Mouse (Mus musculus) spleen, postnatal 14 days (tissue): Measurements from ENCODE around the gene Frmd4b.

Experiments used
- DNase-seq, 2 experiments: peaks; one replicate each; pipeline ENCODE4 v3.0.0; 2021 to 2022; ENCODE audit warnings: low spot score in 2 of 2

The Frmd4b gene

DNA sequence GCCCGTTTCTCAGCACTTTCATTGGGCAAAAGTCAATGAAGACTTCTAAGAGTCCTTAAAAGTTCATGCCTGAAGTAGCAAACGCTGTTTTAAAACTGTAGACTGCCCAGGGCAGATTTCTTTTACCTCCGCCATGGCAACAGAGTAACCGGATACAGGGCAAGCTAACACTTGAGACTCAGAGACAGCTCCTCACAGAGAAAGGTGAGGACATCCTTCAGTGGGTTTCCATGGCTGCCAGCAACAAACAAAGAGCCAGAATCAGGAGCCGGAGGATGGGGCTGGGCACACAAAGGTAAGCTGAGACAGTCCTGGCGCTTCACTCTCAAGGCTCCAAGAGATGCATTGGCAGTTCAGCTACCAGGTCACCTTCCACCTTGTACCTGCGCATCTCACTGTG is 260.7 kb downstream of the Frmd4b start:
- no peak for DNase-seq

DNA sequence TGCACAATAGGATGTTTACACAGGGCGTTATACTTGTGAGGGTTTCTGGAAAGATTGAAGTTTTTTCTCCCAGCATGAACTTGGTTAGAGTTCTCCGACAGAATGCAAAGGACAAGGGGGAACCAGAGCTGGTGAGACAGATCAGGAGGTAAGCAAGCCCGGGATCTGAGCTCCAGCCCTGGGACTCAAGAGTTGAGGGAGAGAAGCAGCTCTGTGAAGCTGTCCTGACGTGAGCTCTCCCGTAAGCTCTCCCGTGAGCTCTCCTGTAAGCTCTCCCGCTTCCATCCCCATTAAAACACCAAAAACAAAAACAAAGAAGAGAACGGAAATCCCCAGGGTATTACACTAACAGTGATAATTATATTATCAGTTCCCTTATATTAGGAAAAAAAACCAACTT is 262.2 kb downstream of the Frmd4b start:
- no peak for DNase-seq

DNA sequence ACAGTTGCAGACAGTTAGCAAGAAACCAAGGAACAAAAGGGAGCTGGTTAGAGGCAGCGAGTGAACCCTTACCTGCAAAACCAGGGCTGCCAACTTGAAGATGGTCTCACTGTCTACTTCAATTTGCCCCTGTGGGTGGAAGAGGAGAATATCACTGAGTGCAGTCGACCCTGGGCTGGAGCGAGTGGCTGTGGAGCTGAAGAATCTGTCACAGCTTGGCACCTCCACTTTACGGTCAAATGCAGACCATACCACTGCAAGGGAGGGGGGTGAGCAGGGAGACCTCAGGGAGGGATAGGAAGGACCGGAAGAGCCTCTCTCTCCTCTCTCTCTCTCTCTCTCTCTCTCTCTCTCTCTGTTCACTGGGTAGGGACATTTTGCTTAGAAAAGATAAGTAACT is 263.4 kb downstream of the Frmd4b start:
- DNase-seq, result no peak

DNA sequence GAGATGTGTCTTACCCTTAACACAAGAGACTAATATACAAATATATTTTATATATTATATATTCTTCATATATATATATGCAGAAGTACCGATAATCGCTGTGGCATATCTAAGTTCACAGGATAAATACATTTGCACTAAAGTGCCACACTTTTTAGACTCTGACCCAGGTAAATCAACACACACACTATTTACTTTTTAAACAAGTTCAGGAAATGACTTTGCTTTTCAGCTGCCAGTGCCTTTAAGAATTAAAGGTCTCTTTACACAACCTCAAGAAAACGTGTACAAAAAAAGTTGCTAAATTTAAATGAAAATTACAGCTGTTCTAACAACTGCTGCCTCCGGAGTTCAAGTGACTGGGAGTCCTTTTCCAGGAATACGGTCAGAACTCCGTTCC is 264.0 kb downstream of the Frmd4b start:
- no peak for DNase-seq

DNA sequence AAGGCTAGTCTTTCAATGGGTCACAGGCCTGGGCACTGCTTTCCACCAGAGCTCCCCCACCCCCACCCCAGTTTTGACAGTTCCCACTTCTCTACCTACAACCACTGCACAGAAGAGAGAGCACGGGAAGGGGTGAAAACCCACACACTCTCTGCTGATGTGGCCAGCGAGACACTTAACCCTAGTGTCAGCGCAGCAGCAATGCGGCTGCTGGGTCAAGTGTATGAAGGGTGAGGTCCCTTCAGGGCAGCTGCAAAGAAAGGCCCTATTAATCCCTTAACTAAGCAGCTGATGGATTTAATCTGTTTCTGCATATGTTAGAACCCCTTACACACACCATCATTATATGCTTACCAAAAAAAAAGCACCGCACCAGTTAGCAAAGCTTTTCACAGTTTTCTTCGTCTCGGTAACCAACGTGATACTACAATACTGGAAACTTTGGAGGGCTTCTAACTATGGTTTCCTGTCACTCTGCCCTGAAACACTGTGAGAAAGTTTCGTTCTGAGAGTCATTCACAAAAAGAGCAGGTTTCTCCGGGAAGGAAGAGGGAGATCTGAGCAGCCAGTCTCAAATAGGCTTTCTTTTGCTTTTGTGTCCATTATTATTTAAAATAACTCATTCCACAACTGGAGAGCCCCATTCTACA is 264.7 kb downstream of the Frmd4b start:
- no peak for DNase-seq

DNA sequence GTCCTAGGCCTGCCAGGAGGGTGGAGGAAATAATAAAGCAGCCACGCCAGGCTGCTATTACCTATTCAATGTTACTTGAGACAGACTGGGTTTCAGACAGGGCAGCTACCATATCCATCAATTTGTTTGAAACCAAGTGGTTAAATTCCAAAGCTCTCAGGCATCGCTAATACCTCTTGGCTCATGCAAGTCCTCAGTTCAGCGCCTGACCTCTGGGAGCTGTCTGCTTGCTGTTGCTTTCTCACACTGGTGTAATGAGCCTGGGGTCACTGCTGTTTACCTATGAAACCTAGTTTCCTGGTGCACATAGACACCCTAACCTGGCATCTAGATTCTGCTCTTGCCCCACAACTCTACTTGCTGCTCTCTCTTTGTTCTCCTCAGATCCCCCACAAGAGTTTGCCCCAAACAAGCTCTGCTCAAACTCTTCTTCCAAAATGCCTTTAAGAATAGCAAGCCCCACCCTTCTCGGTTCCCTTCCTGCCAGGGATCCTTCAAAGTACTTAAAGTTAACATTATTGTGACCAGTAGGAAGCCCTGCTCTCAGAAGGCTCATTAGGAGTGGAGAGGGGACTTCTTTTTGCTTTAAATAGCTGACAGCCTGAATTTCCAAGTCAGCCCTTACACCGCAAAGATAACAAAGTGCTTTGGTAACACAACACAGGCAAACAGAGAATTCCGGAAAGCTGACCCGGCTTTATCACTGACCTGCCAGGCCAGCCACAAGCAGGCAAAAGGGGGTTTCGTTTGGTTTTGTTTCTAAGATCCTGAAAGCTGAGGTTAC is 267.8 kb downstream of the Frmd4b start:
- no peak for DNase-seq

DNA sequence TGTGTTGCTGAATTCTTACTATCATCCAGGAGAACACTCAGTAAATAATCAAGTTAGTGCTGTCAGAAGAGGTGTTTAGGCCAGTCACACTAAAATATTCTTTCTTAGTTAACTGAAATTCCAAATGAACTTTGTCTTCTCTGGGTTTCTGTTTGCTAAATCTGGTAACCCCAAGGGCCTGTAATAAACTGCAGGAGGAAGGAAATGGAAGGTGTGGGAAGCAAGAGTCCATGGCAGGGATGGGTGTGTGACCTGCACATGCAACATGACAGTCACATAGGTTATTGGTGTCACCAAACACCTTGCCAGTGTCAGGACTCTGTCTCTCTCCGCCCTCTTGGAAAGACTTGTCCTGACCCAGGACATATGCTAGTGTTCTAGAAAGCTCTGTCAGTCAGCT is 270.4 kb downstream of the Frmd4b start:
- DNase-seq, result no peak

DNA sequence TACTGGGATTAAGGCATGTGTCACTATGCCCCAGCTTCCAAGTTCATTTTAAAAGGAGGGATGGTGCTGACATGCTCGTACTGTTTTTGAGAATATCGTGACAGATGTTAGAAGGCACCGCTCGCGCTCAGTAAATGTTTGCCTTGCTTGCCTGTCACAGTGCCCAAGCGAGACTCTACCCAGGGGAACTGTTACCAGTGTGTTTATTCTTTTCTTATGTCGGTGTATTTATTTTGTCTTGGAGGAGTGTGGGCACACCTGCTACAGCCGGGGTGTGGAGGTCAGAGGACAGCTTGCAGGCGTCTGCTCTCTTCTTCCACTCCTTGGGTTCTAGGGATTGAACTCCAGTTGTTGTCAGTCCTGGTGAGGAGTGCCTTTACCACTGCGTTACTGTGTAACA is 270.8 kb downstream of the Frmd4b start:
- no peak for DNase-seq

DNA sequence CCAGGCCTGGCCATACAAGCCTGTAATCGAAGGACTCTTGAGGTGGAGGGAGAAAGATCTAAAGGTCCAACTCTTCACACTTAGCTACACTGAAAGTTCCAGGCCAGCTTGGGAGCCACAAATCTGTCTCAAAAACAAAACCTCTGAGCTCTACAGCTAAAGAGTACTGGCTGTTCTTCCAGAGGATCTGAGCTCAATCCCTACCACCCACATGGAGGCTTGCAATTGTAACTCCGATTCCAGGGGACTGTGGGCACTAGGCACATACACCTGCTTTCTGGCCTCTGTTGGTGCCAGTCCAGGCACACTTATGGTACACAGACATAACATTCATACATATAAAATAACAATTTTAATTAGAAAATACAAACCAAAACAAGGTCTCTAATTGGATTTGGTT is 271.4 kb downstream of the Frmd4b start:
- no peak for DNase-seq

DNA sequence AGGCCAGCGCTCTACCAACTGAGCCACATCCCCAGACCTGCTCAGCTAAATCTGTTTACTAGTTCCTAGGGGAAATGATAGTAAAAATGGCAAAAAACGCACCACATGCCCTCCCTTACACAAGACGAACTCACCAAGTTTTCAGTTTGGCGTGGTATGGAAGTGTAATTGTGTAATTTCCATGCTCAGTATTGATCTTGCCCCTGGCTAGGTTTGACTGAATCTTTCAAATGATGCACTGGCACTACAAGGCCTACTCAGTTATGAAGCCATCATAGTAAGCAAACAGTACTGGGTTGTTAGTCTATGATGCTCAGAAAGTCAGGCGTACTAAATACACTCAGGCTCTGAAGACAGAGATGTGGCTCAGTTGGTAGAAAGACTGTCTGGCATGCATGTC is 275.2 kb downstream of the Frmd4b start:
- DNase-seq, result no peak

DNA sequence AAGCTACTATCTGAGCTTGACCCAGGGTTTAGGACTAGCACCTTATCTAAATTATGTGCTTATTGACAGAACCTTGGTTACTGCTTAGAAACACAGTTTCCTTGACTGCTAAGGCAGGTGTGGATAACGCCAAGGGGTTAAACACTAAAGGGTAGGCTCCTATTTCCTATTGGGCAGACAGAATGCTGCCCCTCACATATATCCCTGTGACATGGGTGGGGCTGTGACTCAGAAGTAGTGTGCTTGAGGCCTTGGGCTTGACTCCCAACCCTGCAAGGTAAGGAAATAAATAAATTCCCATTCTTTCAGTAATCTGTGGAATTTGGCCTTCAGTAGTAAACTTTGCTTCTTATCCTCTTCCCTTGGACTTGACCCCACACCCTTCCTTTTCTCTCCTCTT is 275.7 kb downstream of the Frmd4b start:
- no peak for DNase-seq

DNA sequence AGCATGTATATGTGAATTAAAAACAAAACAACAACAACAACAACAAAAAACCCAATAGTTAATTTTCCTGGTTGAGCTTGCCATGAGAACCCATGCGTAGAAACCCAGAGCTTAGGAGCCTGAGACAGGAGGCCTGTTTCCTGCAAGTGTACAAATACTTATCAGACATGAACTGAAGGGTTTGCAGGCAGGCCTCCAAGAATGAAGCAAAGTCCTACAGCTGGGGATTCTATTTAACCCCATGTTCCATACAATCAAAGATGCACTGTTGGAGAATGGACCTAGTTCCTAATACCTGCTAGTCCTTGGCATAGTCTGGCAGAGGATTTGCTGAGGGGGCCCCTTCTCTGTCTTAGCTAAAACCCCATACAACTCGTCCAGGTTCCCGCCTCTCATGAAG is 276.2 kb downstream of the Frmd4b start:
- no peak for DNase-seq

DNA sequence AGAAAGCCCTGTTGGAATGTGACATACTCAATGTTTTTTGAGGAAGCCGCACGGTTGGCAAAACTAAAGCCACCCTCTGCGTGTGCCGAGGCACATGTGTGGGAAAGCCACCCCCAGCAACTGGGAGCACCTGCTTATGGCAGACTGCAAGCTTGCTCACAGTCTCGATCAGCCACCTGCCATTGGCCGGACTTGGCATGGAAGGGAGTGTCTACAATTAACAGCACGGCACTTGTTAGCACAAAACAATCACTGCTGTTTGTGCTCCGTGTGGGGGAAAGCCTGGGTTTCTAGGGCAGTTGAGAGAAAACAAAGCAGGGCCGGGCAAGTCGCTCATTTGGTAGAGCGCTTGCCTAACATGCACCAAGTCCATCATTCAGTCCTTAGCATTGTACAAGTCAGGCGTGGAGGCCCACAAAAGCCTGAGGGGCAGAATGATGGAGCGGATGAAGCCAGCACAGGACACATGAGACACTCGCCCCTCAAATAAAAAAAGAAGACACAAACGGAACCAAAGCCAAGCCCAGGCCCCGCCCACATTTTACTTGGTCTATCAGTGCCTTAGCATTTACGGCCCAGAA is 277.0 kb downstream of the Frmd4b start:
- no peak for DNase-seq

DNA sequence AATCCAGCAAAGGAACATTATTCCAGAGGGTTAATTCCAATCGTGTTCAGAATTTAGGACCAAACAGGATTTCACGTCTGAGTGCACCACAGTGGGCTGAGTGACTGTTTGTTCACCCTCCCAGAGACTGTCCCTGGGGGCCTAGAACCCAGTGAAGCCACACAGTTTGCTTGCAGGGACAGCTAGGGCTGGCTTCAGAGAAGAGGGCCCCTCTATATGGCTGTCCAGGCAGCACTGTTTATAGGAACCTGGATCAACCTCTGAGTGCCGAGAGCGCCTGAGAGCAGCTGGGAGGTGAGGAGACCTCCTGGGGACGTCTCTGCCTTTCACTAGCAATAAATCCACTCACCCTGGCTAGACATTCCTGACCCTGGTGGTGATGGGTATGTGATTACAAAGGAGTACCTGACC is 278.1 kb downstream of the Frmd4b start:
- no peak for DNase-seq

DNA sequence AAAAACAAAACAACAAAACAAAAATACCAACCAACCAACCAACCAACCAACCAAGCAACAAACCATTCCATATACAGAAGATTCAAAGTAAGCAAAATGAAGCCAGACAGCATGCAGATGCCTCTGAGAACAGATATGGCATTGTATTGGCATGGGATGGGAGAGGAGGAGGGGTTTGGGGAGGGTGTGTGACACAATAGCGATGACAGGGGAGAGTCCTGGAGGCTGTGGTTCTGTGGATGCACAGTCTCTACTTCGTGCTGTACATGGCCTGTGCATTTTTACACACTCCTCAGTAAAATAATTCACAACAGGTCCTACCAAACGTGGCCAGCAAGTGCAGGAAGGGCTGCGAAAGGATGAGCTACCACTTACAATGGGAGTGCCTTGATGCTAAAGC is 278.5 kb downstream of the Frmd4b start:
- no peak for DNase-seq

DNA sequence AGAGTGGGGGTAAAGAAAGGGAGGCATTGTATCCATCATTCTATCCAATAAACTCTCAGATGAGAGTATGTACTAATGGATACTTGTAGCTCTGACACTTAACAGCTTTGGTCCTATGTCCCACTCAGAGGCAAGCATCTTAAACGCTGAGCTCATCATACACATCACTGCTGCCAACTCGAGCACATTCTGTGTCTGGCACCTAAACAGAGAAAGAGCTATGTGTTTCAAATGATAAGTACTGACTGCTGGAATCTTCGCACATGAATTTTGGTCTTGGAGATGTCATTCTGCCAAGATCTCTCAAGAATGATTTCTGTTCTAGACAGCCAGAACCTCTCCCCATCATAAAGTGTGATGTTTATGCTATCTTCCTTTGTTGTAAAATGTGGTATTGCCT is 284.0 kb downstream of the Frmd4b start:
- no peak for DNase-seq

DNA sequence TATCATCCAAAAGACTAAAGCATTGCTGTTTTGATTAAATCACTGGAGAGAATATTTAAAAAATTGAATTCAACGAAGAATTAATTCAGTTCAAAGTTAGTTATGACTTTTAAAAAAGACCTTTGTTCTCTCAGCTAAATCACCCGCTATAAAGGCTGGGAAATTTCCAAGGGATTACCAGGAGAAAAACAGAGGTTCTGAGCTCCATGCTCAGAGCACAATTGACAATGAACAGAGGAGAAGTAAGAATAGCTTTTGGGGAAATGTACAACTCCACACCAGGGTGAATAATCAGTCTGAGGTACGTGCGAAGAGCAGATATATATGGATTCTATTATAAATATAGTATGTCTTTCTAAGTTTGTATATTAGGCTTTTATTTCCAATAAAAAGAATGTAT is 293.4 kb downstream of the Frmd4b start:
- DNase-seq, result no peak

DNA sequence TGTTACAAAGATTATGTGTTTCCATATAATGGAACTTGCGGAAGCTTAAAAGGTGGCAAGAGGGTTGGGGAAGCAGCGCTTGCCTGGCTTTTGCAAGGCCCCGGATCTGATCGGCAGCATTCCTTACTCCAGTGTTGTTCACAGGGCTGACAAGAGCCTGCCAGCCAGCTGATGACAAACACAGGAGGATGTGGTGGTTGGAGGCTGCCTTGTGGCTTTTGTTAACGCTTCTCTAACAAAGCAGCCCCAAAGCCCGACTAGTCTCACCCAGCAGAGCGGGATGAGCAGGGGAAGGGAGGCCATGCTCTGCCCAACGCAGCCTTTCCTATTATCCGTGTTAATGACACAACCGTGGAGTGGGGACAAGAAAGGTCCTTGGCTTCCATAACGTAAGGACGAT is 295.2 kb downstream of the Frmd4b start:
- DNase-seq, result no peak

DNA sequence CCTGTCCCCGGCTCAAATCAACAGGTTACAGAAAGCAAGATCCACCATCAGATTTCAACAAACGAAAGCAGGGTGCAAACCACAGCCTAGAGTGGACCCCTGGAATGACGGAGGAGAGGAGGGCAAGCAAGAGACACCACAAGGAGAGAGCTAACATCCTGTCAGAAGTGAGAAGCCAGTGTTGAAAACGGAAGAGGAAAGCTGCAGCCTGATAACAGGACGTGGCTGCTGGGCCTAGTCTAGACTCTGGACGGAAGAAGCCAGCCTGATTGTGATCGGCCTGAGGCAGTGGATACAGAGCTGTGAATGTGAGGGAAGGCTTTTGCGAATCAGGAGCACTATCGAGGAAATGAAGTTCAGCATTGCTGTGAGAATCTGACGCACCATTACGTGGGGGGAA is 296.2 kb downstream of the Frmd4b start:
- DNase-seq, result no peak

DNA sequence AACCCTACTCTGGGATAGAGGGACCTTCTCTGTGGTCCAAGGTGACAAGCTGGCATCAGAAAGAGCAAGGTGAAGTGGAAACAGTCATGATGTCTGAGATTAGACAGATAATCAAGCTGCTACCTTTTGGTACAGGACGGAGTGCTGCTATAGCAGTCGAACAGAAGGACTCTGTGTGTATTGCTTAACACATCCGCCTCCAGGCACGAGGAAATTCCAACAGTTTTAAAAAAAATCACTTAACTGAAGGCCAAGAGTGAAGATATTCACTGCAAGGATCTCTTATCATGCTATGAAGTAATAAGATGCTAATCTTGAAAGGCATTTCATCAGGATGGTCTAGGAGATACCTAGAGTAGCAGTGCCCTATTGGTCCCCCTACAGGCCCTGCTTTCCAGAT is 298.3 kb downstream of the Frmd4b start:
- no peak for DNase-seq

DNA sequence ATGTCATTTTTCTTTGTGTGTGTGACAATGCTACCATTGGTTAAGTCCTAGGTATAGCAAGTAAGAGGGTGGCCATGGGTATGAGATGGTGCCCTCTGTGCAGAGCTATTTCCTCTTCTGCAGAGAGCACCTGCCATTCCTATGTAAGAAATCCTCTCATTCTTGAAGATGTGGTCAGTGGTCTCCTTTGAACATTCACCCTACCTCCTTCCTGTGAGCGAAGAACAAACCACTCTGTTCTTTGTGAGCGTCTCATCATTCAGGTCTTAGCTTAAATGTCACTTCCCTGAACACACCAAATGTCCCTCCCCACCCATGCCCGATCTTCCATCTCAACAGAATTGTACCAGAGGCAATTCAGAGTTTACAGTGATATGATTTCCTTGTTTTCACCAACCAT is 299.4 kb downstream of the Frmd4b start:
- no peak for DNase-seq

DNA sequence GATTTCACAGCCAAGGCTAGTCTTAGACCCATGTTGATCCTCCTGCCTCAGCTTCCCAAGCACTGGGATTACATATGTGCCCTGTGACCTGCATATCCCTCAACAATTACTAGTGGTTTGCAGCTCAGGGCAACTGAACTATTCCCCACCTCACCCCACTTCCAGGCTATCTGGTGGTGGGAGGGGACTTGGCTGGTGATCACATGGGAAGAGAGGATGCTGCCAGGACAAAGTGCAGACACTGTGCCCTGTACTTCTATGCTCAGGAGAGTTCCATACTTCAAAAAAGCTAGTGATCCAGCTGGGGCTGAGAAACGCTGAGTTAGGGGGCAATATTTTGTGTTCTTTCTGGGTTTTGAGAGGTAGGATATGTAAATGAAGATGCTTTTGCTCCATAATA is 300.6 kb downstream of the Frmd4b start:
- no peak for DNase-seq

DNA sequence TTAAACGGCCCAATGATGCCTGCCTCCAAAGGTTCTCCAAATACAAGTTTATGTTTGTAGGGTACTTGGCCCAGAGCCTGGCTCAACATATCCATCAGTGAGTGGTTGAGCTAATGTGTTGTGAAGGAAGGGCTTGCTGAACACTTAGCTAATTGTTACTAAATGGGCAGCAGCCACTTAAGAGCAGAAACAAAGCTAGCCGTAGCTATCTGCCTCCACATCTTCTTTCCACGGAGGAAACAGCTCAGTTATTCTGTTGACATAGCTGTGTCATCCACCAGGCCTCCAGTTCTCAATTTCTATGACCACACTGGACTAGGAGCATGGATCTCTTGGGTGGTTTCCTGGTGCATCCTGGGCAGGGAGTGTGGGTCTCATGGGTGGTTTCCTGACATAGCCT is 302.0 kb downstream of the Frmd4b start:
- DNase-seq, result no peak
